Mouse (Mus musculus) right cerebral cortex, postnatal 4 days (tissue): ENCODE data around the gene Map2k5.
A peak's percentile ranks its signal among the peaks of the same experiment; 100 is the strongest.

Experiments used
- DNase-seq: peaks from one replicate; pipeline ENCODE4 v3.0.0-alpha.2; 2022

Gene Map2k5

DNA sequence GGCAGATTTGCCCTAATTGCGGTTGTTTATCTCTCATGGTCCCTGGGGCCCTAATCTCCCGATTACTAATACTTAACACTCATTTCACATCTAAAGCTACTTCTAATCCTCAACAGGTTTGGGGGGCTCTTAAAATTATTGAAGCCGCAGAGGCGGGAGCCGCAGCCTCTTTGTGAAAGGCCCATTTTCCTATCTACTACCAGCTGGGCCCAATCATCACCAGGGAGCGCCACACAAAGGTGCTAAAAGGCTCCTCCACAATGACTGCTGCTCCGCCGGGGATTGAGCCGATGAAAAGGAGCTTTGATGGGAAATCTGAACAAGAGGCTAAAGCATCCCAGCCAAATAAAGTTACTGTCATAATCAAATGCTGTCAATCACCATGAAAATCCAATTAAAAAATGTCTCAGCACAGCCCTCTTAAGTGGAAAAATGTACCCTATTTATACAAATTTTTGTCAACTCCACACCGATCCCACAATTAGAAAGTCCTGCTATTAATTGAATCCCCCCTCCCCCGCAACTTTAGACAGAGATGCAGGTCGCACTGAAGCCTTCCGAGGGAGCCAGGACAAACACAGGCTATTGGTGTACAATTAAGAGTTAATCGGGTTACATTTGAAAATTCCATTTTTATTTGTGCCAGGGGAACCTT, 195.3 kb downstream of the Map2k5 start:
- DNase-seq = peak; percentile 18

DNA sequence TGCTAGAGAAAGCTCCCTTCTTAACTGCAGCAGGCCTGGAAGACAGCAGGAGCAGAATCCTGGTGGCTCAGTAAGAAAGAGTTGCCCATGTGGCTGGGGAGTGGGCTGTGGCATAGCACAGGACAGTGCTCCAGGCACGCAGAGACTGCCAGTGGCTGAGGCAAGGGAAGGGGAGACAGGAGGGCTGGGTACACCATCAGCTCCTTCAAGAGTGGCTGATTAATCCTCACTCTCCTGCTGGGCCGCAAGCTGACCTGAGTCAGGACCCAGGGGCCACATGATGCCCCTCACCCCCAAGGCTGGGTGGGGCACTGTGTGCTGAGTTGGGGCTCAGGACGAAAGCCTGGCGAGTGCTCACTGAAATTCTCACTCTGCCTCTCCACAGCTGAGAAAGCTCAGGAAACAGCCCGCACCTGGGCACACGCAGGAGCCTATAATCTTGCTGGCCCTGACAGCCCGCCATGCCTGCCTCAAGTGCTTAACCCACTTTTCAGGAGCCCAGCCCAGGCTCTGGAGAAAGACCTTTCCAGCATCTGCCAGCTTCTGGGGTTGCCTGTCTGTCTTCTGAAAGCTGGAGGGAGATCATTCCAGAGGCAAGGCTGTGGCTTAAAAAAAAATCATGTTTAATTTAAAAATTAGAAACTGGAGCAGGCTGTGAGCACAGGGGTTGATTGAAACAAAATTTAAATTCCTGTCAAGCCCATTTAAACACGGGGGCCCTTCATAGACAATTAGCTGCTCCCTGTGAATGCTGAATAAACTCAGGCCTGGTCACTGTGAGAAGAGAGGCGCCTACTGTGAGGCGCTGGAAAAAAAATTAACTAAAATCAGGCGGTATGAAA, 196.1 kb downstream of the Map2k5 start:
- no peak for DNase-seq

DNA sequence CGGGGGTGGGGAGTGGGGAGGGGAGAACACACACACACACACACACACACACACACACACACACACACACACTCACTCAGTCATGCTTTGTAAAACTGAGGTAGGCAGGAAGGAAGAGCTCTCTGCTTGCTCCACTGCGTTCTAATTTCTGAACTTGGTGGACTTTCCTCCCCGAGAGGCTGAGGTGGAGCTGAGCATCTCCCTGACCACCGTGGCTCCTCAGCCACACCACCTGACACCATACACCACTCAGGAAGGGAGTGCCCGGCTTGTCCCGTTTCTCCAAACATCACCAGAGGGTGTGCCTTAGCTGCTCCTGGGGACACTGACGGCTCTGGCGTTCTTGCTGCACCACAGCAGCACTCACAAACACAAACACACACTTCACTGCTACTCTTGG, 199.4 kb downstream of the Map2k5 start:
- no peak for DNase-seq

DNA sequence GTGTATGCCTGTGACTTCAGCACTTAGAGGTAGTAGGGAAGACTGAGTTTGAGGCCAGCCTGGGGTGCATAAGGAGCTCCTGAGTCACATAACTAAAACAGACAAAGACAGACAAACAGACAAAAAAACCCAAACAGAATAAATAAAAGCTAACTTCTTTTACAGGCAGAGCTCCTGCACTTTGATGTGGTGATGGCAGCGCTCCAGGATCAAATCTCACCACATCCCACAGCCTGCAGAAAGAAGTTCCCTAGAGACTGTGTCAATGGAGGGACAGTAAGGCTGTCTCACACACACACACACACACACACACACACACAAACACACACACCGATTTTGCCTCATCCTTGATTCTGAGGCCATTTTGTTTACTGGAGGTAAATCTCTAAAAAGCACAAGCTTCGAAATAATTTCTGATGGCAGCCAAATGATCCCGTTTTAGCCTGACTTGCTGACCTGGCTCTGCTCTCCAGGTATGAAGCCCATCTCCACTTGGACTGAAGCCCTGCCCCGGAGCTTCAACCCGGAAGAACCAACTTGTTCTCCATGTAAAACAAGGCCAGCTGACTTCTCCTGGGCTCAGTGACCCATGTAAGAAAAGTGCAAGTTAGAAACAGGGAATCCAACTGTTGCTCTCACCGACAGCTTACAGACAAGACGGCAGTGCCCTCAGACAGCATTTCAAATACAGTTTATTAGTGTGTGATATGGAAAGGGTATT, 203.5 kb downstream of the Map2k5 start:
- DNase-seq = no peak

DNA sequence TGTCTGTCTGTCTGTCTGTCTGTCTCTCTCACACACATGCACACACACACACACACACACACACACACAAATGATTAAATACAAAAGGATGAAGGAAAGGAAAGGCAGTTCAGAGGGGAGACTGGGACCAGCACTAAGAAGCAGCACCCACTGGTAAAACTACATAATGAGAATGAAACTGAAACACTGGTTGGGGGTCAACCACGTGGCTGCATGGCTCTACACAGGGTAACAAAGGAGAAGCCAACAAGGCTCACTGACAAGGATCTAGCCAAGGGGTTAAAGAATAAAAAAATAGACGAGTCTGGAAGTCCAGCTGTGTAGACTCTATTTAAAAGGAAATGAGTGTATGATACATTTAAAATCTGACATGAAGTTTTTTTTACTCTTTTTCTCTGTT, 205.8 kb downstream of the Map2k5 start:
- no peak for DNase-seq

DNA sequence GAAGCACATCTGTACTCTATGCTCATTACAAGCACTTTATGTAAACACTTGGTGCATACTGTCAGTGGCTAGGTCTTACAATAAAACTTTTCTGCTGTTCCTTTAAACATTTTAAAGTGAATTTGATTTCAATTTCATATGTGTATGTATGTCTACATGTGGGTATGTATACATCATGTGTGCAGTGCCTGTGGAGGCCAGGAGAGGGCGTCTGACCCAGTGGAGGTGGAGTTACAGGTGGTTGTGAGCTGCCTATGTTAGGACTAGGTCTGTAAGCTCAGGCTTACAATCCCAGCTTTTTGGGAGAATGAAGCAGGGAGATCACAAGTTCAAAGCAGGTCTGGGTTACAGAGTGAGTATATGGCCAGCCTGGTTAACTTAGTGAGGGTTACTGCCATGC, 208.6 kb downstream of the Map2k5 start:
- DNase-seq = no peak

DNA sequence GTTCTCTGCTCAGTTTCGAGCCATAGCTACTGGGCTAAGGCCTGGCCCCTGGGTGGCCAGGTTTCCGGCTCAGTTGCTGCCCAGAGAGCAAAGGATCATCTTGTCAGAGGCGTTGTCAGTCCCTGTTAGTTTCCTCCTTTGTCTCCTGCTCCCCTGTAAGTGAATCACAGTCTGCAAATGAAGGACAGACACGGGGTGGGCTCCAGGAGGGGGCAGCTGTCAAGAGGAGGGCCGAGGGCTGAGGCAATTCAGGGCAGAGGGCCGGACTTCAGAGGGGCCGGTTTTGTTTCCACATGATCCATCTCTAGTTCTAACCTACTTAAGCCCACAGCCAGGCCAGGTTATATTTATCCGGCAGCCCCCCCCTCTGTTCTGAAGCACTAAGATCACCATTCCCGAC, 212.6 kb downstream of the Map2k5 start:
- DNase-seq = no peak

DNA sequence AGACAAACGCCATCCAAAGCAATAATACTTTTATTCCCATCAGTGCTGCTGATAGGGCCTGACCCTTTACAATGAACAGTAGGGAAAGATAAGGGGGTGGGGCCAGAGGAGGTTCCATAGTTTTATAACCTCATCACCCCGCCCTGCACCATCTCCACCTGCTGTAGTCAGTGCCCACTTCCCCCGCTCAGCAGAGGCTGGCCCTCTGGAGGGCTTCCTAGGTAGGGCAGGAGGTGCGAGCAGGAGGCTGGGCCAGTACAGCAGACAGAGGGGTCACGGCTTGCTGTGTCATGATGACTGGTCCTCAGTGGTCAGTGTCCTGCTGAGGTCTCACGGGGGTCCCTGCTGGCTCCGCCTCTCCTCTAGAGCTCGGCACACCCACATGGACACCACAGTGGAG, 213.9 kb downstream of the Map2k5 start:
- no peak for DNase-seq

DNA sequence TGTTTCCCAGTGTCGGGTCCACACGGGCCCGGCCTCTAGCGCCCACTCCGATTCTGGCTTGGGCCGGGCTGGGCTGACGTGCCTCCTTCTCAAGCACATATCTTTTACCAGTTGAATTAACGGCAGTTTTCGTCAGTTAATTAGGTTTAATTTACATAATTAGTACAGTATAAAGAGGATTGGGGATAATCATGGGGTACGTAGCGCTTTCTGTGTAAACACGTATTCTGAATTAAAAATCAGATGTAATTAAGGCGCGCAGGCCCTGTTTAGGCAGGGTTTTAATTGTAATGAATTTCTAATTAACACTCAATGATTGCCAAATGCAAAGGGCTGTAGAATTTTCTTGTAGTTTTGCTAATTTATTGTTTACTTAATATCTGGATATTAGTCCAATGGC, 225.8 kb downstream of the Map2k5 start:
- no peak for DNase-seq

DNA sequence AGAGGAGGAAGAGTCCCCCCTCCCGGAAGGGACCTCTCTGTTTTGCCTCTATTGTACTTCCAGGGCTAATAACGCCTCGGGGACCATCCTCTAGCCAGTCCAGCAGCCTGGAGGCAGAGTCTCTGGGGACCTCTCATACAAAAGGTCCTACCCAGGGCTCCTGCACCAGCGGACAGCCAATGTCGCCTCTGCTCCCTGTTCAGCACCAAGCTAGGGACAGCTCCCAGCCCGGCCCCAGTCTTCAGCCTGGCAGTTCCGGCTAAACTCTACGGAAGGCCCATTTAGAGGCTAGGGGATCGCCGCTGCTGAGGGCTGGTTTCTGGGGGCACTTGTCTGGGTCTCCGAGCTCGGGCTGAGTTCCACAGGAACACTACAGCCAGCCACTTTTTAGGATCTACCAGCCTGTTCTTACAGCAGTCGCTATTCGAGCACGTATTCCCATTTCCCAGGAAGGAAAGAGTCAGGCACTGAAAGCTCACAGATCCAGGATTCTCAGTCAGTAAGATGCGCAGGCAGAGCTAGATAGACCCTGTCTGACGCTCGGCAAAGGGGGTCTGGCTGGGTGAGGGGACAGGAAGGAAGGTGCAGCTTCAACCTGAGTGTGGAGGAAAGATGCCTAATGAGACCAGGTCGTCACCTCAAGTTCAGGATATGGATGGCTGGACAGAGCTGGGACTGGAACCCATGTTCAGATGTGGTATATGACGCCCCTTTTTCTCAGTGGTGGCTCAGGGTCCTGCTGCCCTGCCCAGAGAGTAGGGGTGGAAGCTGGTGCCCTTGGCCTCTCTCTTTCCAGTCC, 226.4 kb downstream of the Map2k5 start:
- DNase-seq = no peak

DNA sequence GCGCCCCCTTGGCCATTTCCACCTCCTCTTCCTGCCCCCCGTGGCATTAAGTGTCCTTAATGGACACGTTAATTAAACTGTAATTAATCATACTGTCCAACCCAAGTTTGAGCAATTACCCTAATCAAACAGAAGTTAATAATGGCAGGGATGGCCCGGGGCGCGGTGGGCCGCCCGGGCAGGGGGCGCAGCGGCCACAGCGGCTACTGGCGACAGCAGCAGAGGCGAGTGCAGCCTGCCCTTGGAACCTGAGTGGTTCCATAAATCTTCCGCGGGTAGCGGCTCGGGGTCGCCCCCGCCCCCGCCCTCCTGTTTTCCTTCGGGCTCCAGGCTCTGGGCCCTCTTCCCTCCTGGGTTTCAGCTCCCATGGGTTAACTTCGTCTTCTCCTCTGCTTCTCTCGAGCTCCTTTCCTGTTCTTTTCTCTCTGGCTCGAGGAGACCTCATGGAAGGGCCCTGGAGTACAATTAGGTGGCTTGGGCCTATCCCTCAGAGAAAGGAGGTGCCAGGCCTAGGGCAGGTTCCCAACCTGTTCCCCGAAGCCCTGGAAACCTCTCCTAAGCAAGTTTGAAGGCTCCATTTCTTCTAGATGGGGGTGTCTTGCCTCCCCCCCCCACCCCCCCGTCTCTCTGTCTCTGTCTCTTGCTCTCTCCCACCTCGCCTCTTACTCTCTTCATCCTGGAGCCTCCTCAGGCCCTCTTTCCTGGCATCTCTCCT, 227.5 kb downstream of the Map2k5 start:
- DNase-seq = no peak

DNA sequence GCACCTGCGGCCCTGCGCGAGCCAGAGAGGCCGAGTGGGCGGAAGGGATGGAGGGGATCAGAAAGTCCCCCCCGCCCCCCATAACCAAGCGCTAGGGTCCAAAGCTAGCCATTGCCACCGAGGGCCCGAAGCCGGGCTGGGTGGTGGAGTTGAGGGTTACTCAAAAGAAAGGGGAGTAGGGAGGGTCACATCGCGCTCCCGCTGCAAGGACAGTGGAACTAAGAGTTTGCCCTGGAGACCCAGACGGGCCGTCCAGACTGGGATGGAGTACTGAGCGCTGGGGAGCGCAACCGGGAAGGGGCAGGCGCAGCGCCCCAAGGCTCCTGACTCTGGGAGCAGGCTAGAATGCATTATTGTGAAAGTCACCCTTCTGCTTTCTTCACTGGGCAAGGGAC, 228.3 kb downstream of the Map2k5 start:
- no peak for DNase-seq

DNA sequence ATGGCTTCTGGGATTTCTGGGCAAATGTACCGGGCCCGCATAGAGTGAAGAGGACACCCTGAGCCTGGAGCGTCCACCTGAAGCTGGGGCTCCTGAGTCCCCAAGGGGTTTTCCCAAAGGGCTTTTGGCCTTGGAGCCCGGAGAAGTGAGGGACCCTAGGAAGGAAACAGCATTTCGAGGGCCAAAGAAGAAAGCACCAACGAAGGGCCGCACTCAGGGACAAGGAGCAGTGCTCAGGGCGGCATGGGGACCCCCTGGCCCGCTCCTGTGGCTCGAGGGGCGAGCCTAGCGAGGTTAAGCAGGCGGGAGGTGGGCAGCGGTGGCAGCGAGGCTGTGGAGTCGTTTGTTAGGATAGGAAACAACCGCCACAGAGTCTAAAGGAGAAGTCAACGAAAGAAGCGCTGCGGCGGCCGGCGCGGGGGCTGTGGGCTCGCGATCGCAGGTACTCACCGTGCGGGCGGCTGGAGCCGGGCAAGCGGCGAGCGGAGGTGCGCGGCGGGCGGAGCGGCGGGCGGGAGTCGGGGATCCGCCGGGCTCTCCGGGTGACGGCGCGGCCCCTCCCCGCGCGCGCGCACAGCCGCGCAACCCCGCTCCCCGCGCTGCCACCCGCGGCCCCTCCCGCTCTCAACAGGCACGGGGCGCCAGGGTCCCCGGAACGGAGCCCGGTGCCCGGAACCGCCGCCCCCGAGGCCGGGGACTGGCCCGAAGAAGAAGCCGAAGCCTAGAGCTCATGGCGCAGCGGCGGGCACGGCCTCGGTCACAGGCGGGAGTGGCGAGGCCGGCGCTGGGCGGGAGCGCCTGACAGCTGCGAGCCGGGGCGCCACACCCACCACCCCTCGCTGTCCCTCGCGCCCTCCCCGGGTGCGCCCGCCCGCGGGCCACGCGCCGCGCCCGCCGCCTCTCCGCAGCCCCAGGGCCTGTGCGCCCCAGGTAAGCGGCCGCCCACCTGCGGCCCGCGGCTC, 229.0 kb downstream of the Map2k5 start, which contains the start of gene Skor1:
TSS of gene Skor1 (minus strand) at position 552 of the 962 bp plus-strand sequence.
- no peak for DNase-seq

DNA sequence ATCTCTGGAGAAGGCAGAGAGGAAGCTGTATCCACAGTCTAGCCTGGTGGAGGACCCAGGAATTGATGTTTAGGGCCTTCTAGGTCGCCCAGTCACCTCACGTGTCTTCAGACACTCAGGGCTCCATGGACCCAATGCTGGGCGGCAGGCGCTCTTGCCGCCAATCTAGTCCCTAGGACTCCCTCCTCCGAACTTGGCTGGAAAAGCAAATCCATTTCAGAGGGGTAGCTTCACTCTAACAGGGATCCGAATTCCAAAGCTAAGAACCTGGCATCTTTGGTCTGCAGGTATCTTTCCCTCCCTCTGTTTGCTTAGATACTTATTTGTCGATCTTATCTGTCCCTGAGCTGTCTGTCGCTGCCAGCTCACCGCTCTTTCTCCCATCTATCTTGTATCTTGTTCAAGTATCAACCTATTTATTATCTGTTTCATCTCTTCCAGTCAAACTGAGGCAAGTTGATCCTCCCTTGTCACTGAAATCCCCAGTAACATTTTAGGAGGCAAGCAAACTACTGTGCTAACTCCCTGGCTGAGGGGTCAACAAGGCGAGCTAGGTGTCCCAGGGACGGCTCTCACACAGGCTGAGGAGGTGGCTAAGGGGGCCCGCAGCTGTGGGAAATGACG, 229.8 kb downstream of the Map2k5 start:
- no peak for DNase-seq

DNA sequence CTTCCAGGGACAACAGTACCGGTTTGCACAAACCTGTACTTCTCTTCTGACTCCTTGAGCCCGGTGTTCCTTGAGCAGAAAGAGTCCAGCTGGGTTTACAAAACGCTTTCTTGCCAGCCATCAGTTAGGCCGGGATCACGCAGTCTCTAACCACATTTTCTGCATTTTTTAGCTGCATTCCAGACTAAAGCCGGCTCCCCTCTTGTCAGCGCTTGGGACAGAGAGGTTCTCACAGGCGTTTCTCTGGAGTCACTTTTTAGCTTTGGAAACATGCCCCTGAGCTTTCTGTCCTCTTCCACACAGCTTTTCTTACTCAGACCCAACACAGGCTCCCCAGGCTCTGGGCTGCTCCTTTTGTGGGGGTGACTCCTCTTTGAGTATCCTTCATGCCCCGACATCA, 230.4 kb downstream of the Map2k5 start:
- no peak for DNase-seq

DNA sequence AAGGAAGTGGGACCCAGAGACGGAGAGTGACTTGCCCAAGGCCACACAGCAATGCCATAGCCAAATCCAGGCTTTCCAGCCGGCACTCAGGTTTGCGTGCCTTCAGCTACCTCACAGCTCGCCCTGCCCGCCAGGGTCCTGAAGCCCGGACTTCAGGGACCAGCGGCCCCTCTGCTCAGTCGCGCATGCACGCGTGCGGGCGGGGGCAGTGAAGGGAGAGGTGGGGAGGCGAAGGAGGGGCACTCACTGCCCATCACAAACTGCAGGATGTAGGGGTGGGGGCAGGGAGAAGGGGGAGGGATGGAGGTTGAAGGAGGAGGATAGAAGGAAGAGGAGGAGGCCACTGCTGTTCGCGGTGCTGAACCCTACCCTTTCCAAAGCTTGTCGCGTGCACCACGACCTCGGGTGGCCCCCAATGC, 230.8 kb downstream of the Map2k5 start:
- no peak for DNase-seq

DNA sequence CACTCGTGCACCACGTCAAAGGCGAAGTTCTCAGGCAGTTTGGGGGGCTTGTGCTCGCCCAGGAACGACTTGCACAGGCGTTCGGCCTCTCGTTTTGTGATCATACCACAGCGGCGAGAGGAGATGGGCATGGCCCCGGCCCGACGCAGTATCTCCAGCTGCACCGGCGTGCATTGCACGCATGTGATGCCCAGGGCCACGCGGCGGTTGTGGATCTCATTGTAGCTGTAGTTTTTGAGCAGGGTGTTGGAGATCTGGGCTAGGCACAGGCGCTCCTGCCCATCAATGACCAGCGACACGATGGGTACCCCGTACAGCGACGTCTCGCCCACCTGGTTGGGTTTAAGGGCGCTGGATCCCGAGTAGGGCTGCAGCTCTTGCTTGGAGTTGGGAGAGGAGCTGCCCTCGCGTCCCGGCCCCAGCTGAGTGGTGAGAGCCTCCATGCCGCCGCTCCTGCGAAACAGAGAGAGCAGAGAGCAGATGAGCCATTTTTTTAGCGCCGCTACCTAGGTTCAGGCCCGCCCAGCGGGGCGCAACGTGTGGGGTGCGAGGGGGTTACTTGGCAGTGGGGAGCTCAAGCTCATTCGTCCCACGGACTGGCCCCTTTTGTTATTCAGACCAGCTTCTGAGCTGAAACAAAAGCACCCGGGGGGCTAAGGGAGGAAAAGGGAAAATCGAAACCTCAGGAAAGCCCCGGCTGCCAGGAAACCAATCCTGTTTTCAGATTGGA, 231.4 kb downstream of the Map2k5 start:
- no peak for DNase-seq

DNA sequence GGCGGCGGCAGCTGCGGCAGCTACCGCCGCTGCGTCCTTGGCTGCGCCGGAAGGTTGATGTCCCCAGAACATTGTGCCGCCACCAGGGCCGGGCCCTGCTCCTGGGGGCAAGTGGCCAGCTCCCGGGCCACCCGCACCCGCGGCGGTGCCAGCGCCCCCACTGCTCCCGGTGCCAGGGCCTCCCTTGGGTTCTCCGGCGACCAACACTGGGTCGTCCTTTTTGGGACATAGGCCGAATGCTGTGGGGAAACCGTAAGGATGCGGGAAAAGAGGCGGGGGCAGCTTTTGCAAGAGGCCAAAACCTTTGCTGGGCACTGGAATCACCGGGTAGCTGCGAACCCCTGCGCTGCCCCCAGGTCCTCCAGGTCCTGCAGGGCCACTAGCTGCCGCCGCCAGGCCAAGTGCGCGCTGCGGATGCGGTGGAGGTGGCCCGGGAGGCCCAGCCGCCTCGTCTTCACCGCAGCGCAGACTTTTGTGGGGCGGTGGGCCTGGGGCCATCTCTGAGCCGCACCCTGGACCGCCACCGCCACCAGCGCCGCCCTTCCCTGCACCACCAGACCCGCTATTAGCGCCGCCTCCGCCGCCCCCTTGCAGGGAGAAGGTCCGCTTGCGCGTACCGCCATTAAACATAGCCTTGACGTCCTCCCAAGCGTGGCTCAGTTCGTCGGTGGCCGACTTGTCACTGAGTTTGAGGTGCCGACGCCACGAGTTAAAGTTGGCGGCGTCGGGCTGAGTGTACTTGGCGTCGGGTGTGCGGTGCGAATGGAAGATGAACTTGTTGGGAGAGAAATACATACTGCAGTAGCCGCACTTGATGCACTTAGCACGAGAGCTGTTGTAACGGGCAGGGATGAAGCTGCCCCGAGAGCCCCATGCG, 232.2 kb downstream of the Map2k5 start:
- DNase-seq = no peak
